Mouse (Mus musculus) limb, embryonic 14.5 days (tissue): ENCODE results near the gene Pax8. TPM values are rescaled to one million over a fixed set of nuclear protein-coding genes. Genes with fewer than 3 reads are reported as not detected.

ENCODE experiments used
- ATAC-seq: fragments of 200-750 bp; cut with Nextera tagmentation; 2 replicates; pipeline ENCODE4 v1.8.0; 2017; ENCODE audit warnings: low read depth, moderate number of reproducible peaks, moderate TSS enrichment; ENCODE audit not compliant: low FRiP score
- DNase-seq: peaks from one replicate; pipeline ENCODE4 v3.0.0-alpha.2; 2015; ENCODE audit warnings: low spot score
- H3K27ac ChIP-seq: fragments of 300-500 bp; sonication (generic); replicated peaks from 2 replicates; pipeline ENCODE4 v1.5.1; 2014; ENCODE audit warnings: low read depth, mild to moderate bottlenecking, low read length, moderate library complexity, mixed read lengths
- H3K27me3 ChIP-seq: fragments of 300-500 bp; sonication (generic); 2 replicates; pipeline ENCODE4 v1.6.1; 2014; ENCODE audit warnings: low read length, mixed read lengths; ENCODE audit not compliant: control insufficient read depth, insufficient read depth
- H3K36me3 ChIP-seq: fragments of 300-500 bp; sonication (generic); 2 replicates; pipeline ENCODE4 v1.6.1; 2014; ENCODE audit warnings: mild to moderate bottlenecking, low read length, moderate library complexity, mixed read lengths; ENCODE audit not compliant: control insufficient read depth, insufficient read depth
- H3K4me1 ChIP-seq: fragments of 300-500 bp; sonication (generic); 2 replicates; pipeline ENCODE4 v1.6.1; 2014; ENCODE audit warnings: antibody characterized with exemption, low read length, mixed read lengths; ENCODE audit not compliant: control insufficient read depth, insufficient read depth
- H3K4me2 ChIP-seq: fragments of 300-500 bp; sonication (generic); replicated peaks from 2 replicates; pipeline ENCODE4 v1.6.1; 2014; ENCODE audit warnings: low read depth, mild to moderate bottlenecking, low read length, moderate library complexity; ENCODE audit not compliant: severe bottlenecking
- H3K4me3 ChIP-seq: fragments of 300-500 bp; sonication (generic); replicated peaks from 2 replicates; pipeline ENCODE4 v1.5.1; 2014; ENCODE audit warnings: low read length
- H3K9ac ChIP-seq: fragments of 300-500 bp; sonication (generic); 2 replicates; pipeline ENCODE4 v1.6.1; 2014; ENCODE audit warnings: mild to moderate bottlenecking, low read depth, low read length, moderate library complexity; ENCODE audit not compliant: severe bottlenecking
- H3K9me3 ChIP-seq: fragments of 300-500 bp; sonication (generic); 2 replicates; pipeline ENCODE4 v1.6.1; 2016; ENCODE audit warnings: low read length; ENCODE audit not compliant: control insufficient read depth
- POLR2A ChIP-seq: fragments of 200-500 bp; IDR thresholded peaks from 2 replicates; pipeline ENCODE4 v1.8.0; 2012; ENCODE audit warnings: inconsistent platforms, mild to moderate bottlenecking, moderate library complexity, borderline replicate concordance; ENCODE audit not compliant: insufficient read depth, insufficient read length; ENCODE audit errors: extremely low read depth
- WGBS: fragments of 180-500 bp; shearing (Covaris S2); extraction: QIAGEN DNeasy Blood & Tissue Kit; methylation state at CpG from one replicate; pipeline ENCODE4 v1.1.7; 2014; 5-methylcytosine and 5-hydroxymethylcytosine counted together
- polyA plus RNA-seq, 2 experiments: library from polyadenylated mRNA; depleted of rRNA in 1 of 2; stranded (reverse) in 1 of 2; unstranded in 1 of 2; fragments of >200 nt; fragmentation: Nextera tagmentation in 1 of 2; extraction: Ambion mirVana in 1 of 2; gene quantifications; 2 replicates each; pipeline versions ENCODE4 v1.2.1 to v1.2.3; 2012 to 2014

Pax8 gene
- polyA plus RNA-seq, 2 experiments: not detected

- no peak for ATAC-seq
- no peak overlapping the region for H3K9ac ChIP-seq
- H3K9me3 ChIP-seq: no peaks in the 10 kb centered on the region
- H3K4me1 ChIP-seq: peaks cover 4% of the 10 kb centered on the region; the same call in 1 of the 2 replicates
- H3K36me3 ChIP-seq: no peaks in the 10 kb centered on the region
- TF ChIP-seq POLR2A: no peak
- 89% methylated on average over 4 of the region's 4 CpGs for WGBS
- DNase-seq: no peak
- no peak overlapping the region for H3K4me2 ChIP-seq
- no peak overlapping the region for H3K4me3 ChIP-seq
- H3K27ac ChIP-seq: no peak overlapping the region
- H3K27me3 ChIP-seq: no peaks in the 10 kb centered on the region
Measured at GRCm38 (mm10) chr2:24387361-24388283, 87.8 kb downstream of the Pax8 start.

GRCm38 (mm10) chr2:24386964-24387320, 88.5 kb downstream of the Pax8 start:
- Histone ChIP-seq H3K4me2 (no peak overlapping the region), H3K9me3 (no peaks in the 10 kb centered on the region), H3K9ac (no peak overlapping the region), H3K4me3 (no peak overlapping the region), H3K36me3 (no peaks in the 10 kb centered on the region), H3K4me1 (peaks cover 4% of the 10 kb centered on the region; the same call in 1 of the 2 replicates), H3K27ac (no peak overlapping the region), H3K27me3 (no peaks in the 10 kb centered on the region)
- TF ChIP-seq POLR2A: no peak
- DNase-seq (no peak), ATAC-seq (no peak)
- WGBS: 67% methylated on average over 2 of the region's 2 CpGs

- Histone ChIP-seq H3K27me3 (no peaks in the 10 kb centered on the region), H3K4me1 (peaks cover 4% of the 10 kb centered on the region; the same call in 1 of the 2 replicates), H3K36me3 (no peaks in the 10 kb centered on the region), H3K4me3 (no peak overlapping the region), H3K4me2 (no peak overlapping the region), H3K9ac (no peak overlapping the region), H3K9me3 (no peaks in the 10 kb centered on the region), H3K27ac (no peak overlapping the region)
- DNase-seq (no peak), ATAC-seq (no peak)
- 88% methylated on average over 21 of the region's 21 CpGs for WGBS
- no peak for TF ChIP-seq POLR2A
Measured at GRCm38 (mm10) chr2:24386158-24386963, 89.0 kb downstream of the Pax8 start.

- no peak overlapping the region for H3K27ac ChIP-seq
- no peaks in the 10 kb centered on the region for H3K36me3 ChIP-seq
- TF ChIP-seq POLR2A: no peak
- no peaks in the 10 kb centered on the region for H3K9me3 ChIP-seq
- H3K9ac ChIP-seq: no peak overlapping the region
- no peaks in the 10 kb centered on the region for H3K27me3 ChIP-seq
- H3K4me2 ChIP-seq: no peak overlapping the region
- 72% methylated on average over 14 of the region's 14 CpGs for WGBS
- peaks cover 4% of the 10 kb centered on the region; the same call in 1 of the 2 replicates for H3K4me1 ChIP-seq
- H3K4me3 ChIP-seq: no peak overlapping the region
- DNase-seq (no peak), ATAC-seq (no peak)
Measured at GRCm38 (mm10) chr2:24385111-24385961, 90.1 kb downstream of the Pax8 start.
